Mouse (Mus musculus) neural tube, embryonic 12.5 days (tissue): ENCODE data around the gene Olfr49. TPM values are rescaled to one million over a fixed set of nuclear protein-coding genes. Genes with fewer than 3 reads are reported as not detected.
A peak's percentile ranks its signal among the peaks of the same experiment; 100 is the strongest.

Experiments used
- ATAC-seq: fragments of 200-750 bp; cut with Nextera tagmentation; 2 replicates; pipeline ENCODE4 v1.8.0; 2017; ENCODE audit warnings: low read depth, mild to moderate bottlenecking, moderate TSS enrichment, moderate library complexity; ENCODE audit not compliant: low FRiP score
- H3K27ac ChIP-seq: fragments of 300-500 bp; sonication (generic); 2 replicates; pipeline ENCODE4 v1.5.1; 2016
- H3K27me3 ChIP-seq: fragments of 300-500 bp; sonication (generic); replicated peaks from 2 replicates; pipeline ENCODE4 v1.6.1; 2016; ENCODE audit warnings: mild to moderate bottlenecking
- H3K36me3 ChIP-seq: fragments of 300-500 bp; sonication (generic); 2 replicates; pipeline ENCODE4 v1.6.1; 2016; ENCODE audit warnings: mild to moderate bottlenecking
- H3K4me1 ChIP-seq: fragments of 300-500 bp; sonication (generic); 2 replicates; pipeline ENCODE4 v1.6.1; 2016
- H3K4me2 ChIP-seq: fragments of 300-500 bp; sonication (generic); replicated peaks from 2 replicates; pipeline ENCODE4 v1.6.1; 2016; ENCODE audit warnings: mild to moderate bottlenecking
- H3K4me3 ChIP-seq: fragments of 300-500 bp; sonication (generic); 2 replicates; pipeline ENCODE4 v1.5.1; 2016
- H3K9ac ChIP-seq: fragments of 300-500 bp; sonication (generic); 2 replicates; pipeline ENCODE4 v1.6.1; 2016; ENCODE audit warnings: mild to moderate bottlenecking
- H3K9me3 ChIP-seq: fragments of 300-500 bp; sonication (generic); 2 replicates; pipeline ENCODE4 v1.6.1; 2016; ENCODE audit warnings: mild to moderate bottlenecking
- WGBS: fragments of 180-500 bp; shearing (Covaris S2); methylation state at CpG from one replicate; pipeline ENCODE4 v1.1.7; 2016; 5-methylcytosine and 5-hydroxymethylcytosine counted together
- polyA plus RNA-seq: library from polyadenylated mRNA; unstranded; fragments of >200 nt; fragmentation: Nextera tagmentation; extraction: Ambion mirVana; gene quantifications from 2 replicates; pipeline ENCODE4 v1.2.1, GENCODE M21; 2016

Gene Olfr49
- polyA plus RNA-seq, result not detected in 2 replicates

- Histone ChIP-seq H3K27ac (no peak within 1 kb of the TSS), H3K4me3 (no peak within 1 kb of the TSS), H3K9ac (no peak within 1 kb of the TSS), H3K27me3 (no peaks in the 10 kb centered on the region), H3K4me2 (no peak within 1 kb of the TSS), H3K36me3 (no peaks in the 10 kb centered on the region), H3K4me1 (no peaks in the 10 kb centered on the region), H3K9me3 (no peaks in the 10 kb centered on the region)
- no peak for ATAC-seq
- 85% methylated on average over 1 of the region's 1 CpGs for WGBS
These were observed at the start of gene Olfr49 for GRCm38 (mm10) chr14:54284839-54285238. TSS of gene Olfr49 (minus strand) at chr14:54284939.

- no peak overlapping the region for H3K9ac ChIP-seq
- H3K9me3 ChIP-seq, result no peaks in the 10 kb centered on the region
- H3K27me3 ChIP-seq, result no peaks in the 10 kb centered on the region
- H3K4me3 ChIP-seq, result no peak overlapping the region
- no peak overlapping the region for H3K27ac ChIP-seq
- no peak overlapping the region for H3K4me2 ChIP-seq
- no peak for ATAC-seq
- H3K4me1 ChIP-seq, result peaks cover 10% of the 10 kb centered on the region; the same call in 1 of the 2 replicates
- WGBS, result 74% methylated on average over 8 of the region's 8 CpGs
- H3K36me3 ChIP-seq, result no peaks in the 10 kb centered on the region
These were observed 48.9 kb upstream of the Olfr49 start for GRCm38 (mm10) chr14:54333452-54334189.

- 41% methylated on average over 5 of the region's 5 CpGs for WGBS
- Histone ChIP-seq H3K27me3 (no peaks in the 10 kb centered on the region), H3K4me2 (no peak overlapping the region), H3K9ac (no peak overlapping the region), H3K9me3 (no peaks in the 10 kb centered on the region), H3K27ac (no peak overlapping the region; the same call in 1 of the 2 replicates), H3K4me1 (peaks cover 10% of the 10 kb centered on the region; the same call in 1 of the 2 replicates), H3K4me3 (no peak overlapping the region), H3K36me3 (no peaks in the 10 kb centered on the region)
- ATAC-seq, result peak; percentile 37; the same call in 1 of the 2 replicates
These were observed 47.7 kb upstream of the Olfr49 start for GRCm38 (mm10) chr14:54332176-54333074.

GRCm38 (mm10) chr14:54331178-54331577, 46.4 kb upstream of the Olfr49 start:
- ATAC-seq, result no peak
- no peak overlapping the region for H3K4me2 ChIP-seq
- no peaks in the 10 kb centered on the region for H3K36me3 ChIP-seq
- H3K4me1 ChIP-seq, result peaks cover 10% of the 10 kb centered on the region; the same call in 1 of the 2 replicates
- H3K9me3 ChIP-seq, result no peaks in the 10 kb centered on the region
- 88% methylated on average over 1 of the region's 1 CpGs for WGBS
- H3K4me3 ChIP-seq, result no peak overlapping the region
- no peak overlapping the region for H3K27ac ChIP-seq
- no peak overlapping the region for H3K9ac ChIP-seq
- H3K27me3 ChIP-seq, result no peaks in the 10 kb centered on the region

- WGBS, result 54% methylated on average over 9 of the region's 9 CpGs
- Histone ChIP-seq H3K27ac (no peak overlapping the region), H3K9ac (no peak overlapping the region), H3K36me3 (no peaks in the 10 kb centered on the region), H3K4me2 (no peak overlapping the region), H3K9me3 (no peaks in the 10 kb centered on the region), H3K27me3 (no peaks in the 10 kb centered on the region), H3K4me1 (peaks cover 10% of the 10 kb centered on the region; the same call in 1 of the 2 replicates), H3K4me3 (no peak overlapping the region)
- no peak for ATAC-seq
These were observed 44.5 kb upstream of the Olfr49 start for GRCm38 (mm10) chr14:54329201-54329600.

DNA sequence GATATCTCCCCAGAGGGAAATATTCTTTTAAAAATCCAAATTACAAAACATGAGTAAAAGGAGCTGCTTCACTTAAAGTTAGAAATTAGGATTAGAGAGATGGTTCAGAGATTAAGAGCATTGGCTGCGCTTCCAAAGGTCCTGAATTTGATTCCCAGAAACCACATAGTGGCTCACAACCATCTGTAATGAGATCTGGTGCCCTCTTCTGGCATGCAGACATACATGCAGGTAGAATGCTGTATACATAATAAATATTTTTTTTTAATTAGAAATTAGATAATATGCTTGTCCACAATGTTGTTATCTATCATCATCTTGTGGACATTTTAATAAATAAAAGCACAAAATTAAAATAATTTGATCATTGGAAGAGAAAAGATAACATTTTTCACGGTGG, 43.8 kb upstream of the Olfr49 start:
- Histone ChIP-seq H3K9ac (no peak overlapping the region), H3K4me3 (no peak overlapping the region), H3K9me3 (no peaks in the 10 kb centered on the region), H3K4me2 (no peak overlapping the region), H3K36me3 (no peaks in the 10 kb centered on the region), H3K27ac (no peak overlapping the region), H3K4me1 (peaks cover 10% of the 10 kb centered on the region; the same call in 1 of the 2 replicates), H3K27me3 (no peaks in the 10 kb centered on the region)
- 86% methylated on average over 2 of the region's 2 CpGs for WGBS
- no peak for ATAC-seq

DNA sequence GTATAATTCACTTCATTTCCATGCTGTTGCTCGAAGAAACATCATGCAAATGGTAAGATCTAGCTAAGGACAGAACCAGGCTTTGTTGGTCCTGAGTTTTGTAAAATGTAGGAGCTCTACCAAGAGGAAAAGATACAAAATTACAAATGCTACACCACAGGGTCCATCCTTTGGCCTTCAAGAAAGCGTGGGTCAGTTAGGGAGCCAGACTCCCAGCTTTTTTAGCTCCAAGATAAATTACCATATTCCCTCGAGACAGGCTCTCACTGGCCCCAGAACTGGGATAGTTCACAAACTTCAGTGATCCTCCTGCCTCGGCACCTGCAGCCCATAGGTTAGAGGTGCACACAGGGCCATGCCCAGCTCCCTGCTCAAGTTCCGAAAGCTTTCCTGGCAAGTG, 39.7 kb upstream of the Olfr49 start:
- no peak overlapping the region for H3K4me3 ChIP-seq
- WGBS, result 79% methylated on average over 5 of the region's 5 CpGs
- H3K36me3 ChIP-seq, result no peaks in the 10 kb centered on the region
- ATAC-seq, result no peak
- H3K27ac ChIP-seq, result no peak overlapping the region
- H3K4me1 ChIP-seq, result no peaks in the 10 kb centered on the region
- H3K4me2 ChIP-seq, result no peak overlapping the region
- H3K9me3 ChIP-seq, result peaks cover 6% of the 10 kb centered on the region; the same call in 1 of the 2 replicates
- no peaks in the 10 kb centered on the region for H3K27me3 ChIP-seq
- H3K9ac ChIP-seq, result no peak overlapping the region

DNA sequence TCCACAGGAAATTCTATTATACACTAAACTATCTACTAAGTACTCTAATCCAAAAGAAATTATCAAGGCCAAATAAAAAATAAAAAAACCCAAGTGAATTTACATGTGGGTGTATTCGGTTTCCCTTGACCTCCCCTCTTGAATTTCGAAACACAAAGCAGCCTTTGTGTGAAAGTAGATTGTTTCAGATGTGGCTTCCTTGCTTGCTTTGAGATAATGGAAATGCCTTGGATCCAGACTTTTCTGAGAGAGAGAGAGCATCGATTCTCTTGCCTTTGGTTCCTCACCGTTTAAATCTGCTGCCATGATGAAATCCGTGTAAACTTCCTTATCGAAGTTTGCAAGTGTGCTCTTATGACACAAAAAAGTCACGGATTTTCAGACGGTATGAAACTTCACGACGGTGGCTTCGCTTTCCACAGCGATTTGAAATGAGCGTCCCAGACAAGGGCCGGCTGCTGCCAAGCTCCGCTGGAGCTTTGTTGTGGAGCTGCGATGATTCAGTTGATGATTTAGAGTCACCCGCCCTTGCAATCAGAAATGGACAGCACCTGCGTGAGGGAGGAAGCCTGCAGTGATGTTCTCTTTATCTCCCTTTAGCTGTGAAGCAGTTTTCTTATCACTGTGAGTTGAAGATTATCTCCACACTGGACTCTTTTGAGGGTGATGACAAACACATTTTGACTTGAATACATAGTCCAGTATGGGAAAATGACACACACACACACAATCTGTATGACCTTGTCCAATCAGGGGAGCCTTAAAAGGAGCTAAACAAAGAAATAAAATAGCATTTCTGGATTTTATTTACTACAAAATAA, 37.0 kb upstream of the Olfr49 start:
- no peak for ATAC-seq
- WGBS, result 71% methylated on average over 18 of the region's 18 CpGs
- no peak overlapping the region for H3K27ac ChIP-seq
- H3K4me2 ChIP-seq, result no peak overlapping the region
- H3K9me3 ChIP-seq, result peaks cover 6% of the 10 kb centered on the region
- no peaks in the 10 kb centered on the region for H3K27me3 ChIP-seq
- no peak overlapping the region for H3K9ac ChIP-seq
- H3K36me3 ChIP-seq, result no peaks in the 10 kb centered on the region
- H3K4me3 ChIP-seq, result no peak overlapping the region
- no peaks in the 10 kb centered on the region for H3K4me1 ChIP-seq

- Histone ChIP-seq H3K27ac (no peak overlapping the region), H3K36me3 (no peaks in the 10 kb centered on the region), H3K9ac (no peak overlapping the region), H3K4me2 (no peak overlapping the region), H3K9me3 (no peaks in the 10 kb centered on the region), H3K4me1 (no peaks in the 10 kb centered on the region), H3K4me3 (no peak overlapping the region), H3K27me3 (no peaks in the 10 kb centered on the region)
- no peak for ATAC-seq
- WGBS, result 31% methylated on average over 3 of the region's 3 CpGs
These were observed 27.0 kb upstream of the Olfr49 start for GRCm38 (mm10) chr14:54311763-54312162.

- no peaks in the 10 kb centered on the region for H3K4me1 ChIP-seq
- no peaks in the 10 kb centered on the region for H3K27me3 ChIP-seq
- WGBS, result 95% methylated on average over 3 of the region's 3 CpGs
- no peak overlapping the region for H3K4me2 ChIP-seq
- H3K9ac ChIP-seq, result no peak overlapping the region
- H3K9me3 ChIP-seq, result 0 out of 2 replicates have a peak, but pooled peaks cover 4% of the 10 kb centered on the region
- H3K27ac ChIP-seq, result no peak overlapping the region
- no peak for ATAC-seq
- H3K4me3 ChIP-seq, result no peak overlapping the region
- no peaks in the 10 kb centered on the region for H3K36me3 ChIP-seq
These were observed 15.9 kb upstream of the Olfr49 start for GRCm38 (mm10) chr14:54300676-54301075.

DNA sequence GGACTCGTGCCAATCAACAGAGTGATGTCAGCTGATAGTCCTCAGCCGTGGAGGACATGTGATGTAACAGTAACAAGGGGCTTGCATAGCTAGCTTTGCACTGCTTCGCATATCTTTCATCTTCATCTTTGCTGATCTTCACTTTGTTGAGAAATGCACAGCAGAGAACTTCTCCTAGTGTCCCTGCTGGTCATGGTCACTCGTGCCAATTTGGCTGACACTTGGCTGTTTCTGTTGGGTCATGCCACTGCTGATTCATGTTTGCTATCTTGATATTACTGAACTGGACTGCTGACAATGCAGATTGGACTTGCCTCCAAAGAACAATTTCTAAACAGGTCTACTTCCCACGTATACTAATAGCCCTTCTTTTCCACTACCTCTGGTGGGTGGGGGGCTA, 15.4 kb upstream of the Olfr49 start:
- Histone ChIP-seq H3K9ac (no peak overlapping the region), H3K27ac (no peak overlapping the region), H3K4me2 (no peak overlapping the region), H3K27me3 (no peaks in the 10 kb centered on the region), H3K36me3 (no peaks in the 10 kb centered on the region), H3K4me3 (no peak overlapping the region), H3K4me1 (no peaks in the 10 kb centered on the region), H3K9me3 (0 out of 2 replicates have a peak, but pooled peaks cover 4% of the 10 kb centered on the region)
- ATAC-seq, result no peak
- WGBS, result 87% methylated on average over 5 of the region's 5 CpGs
